Mouse (Mus musculus): ENCODE measurements around the gene Gm12117. TPM values are rescaled to one million over a fixed set of nuclear protein-coding genes. Genes with fewer than 3 reads are reported as not detected.
A peak's percentile ranks its signal among the peaks of the same experiment; 100 is the strongest.

Gm12117 gene
- not detected in 2 replicates for total RNA-seq (2014; rRNA removed)
- polyA plus RNA-seq (2015; fragmentation: Nextera tagmentation; extraction: Ambion mirVana) = not detected in 2 replicates

GRCm38 (mm10) chr11:33276637-33277036 lies at the start of gene Gm12117:
TSS of gene Gm12117 (minus strand) at chr11:33276737.
- 99% methylated on average over 3 of the region's 3 CpGs for WGBS
- H3K27ac ChIP-seq = no peak within 1 kb of the TSS
- no peaks in the 10 kb centered on the region for H3K27me3 ChIP-seq (ENCODE audit: insufficient read depth, low read length)
- H3K4me1 ChIP-seq (ENCODE audit: insufficient read depth, low read length) = no peaks in the 10 kb centered on the region
- H3K4me2 ChIP-seq (ENCODE audit: low read depth, low read length) = no peak within 1 kb of the TSS
- no peak within 1 kb of the TSS for H3K4me3 ChIP-seq (ENCODE audit: low read length)
- no peak for DNase-seq (ENCODE audit: low spot score)
- no peaks in the 10 kb centered on the region for H3K36me3 ChIP-seq (ENCODE audit: insufficient read depth, low read length)
- no peak for TF ChIP-seq CTCF (IDR thresholded peaks at IDR 0.05; ENCODE audit: low read depth)
- H3K9ac ChIP-seq (replicated peaks; ENCODE audit: low read length) = no peak within 1 kb of the TSS
- H3K9me3 ChIP-seq (ENCODE audit: low read length) = no peaks in the 10 kb centered on the region
- no peak for ATAC-seq

- no peaks in the 10 kb centered on the region; the same call in 1 of the 2 replicates for H3K36me3 ChIP-seq (ENCODE audit: insufficient read depth, low read length)
- DNase-seq (ENCODE audit: low spot score) = no peak
These were observed 42.6 kb upstream of the Gm12117 start for GRCm38 (mm10) chr11:33319006-33319611.

DNA sequence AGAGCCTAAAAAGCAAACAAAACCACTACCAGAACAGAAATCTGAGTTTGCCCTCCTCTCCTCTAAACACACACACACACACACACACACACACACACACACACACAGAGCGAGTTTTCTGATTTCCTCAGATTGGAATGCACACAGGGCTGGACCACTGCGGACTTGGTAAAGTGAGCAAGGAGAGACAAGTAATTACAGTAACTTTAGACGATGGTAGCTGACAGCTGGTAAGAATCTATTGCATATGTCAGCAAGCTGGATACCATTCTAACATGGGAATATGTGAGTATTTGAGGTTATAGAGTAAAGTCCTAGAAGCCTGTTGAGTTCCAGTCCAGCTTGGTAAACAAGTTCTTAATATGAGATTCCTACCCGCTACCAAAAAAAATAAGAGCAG lies 33.0 kb upstream of the Gm12117 start:
- TF ChIP-seq CTCF (IDR thresholded peaks at IDR 0.05; ENCODE audit: low read depth) = no peak
- no peak overlapping the region for H3K9ac ChIP-seq (replicated peaks; ENCODE audit: low read length)
- H3K9me3 ChIP-seq (ENCODE audit: low read length) = no peaks in the 10 kb centered on the region
- 86% methylated on average over 4 of the region's 4 CpGs for WGBS
- H3K4me3 ChIP-seq (ENCODE audit: low read length) = no peak overlapping the region
- no peaks in the 10 kb centered on the region for H3K4me1 ChIP-seq (ENCODE audit: insufficient read depth, low read length)
- no peak overlapping the region for H3K27ac ChIP-seq
- ATAC-seq (no peak), DNase-seq (ENCODE audit: low spot score) (no peak)
- no peaks in the 10 kb centered on the region for H3K27me3 ChIP-seq (ENCODE audit: insufficient read depth, low read length)
- H3K36me3 ChIP-seq (ENCODE audit: insufficient read depth, low read length) = no peaks in the 10 kb centered on the region
- H3K4me2 ChIP-seq (ENCODE audit: low read depth, low read length) = no peak overlapping the region

More at GRCm38 (mm10) chr11:33319006-33319611, 42.6 kb upstream of the Gm12117 start:
- H3K9ac ChIP-seq (replicated peaks; ENCODE audit: low read length) = no peak overlapping the region
- WGBS = 78% methylated on average over 7 of the region's 7 CpGs
- H3K4me2 ChIP-seq (ENCODE audit: low read depth, low read length) = no peak overlapping the region
- no peak for TF ChIP-seq CTCF (IDR thresholded peaks at IDR 0.05; ENCODE audit: low read depth)
- no peaks in the 10 kb centered on the region for H3K27me3 ChIP-seq (ENCODE audit: insufficient read depth, low read length)
- no peak overlapping the region for H3K4me3 ChIP-seq (ENCODE audit: low read length)
- ATAC-seq = no peak
- H3K27ac ChIP-seq = no peak overlapping the region
- H3K4me1 ChIP-seq (ENCODE audit: insufficient read depth, low read length) = no peaks in the 10 kb centered on the region
- no peaks in the 10 kb centered on the region for H3K9me3 ChIP-seq (ENCODE audit: low read length)

DNA sequence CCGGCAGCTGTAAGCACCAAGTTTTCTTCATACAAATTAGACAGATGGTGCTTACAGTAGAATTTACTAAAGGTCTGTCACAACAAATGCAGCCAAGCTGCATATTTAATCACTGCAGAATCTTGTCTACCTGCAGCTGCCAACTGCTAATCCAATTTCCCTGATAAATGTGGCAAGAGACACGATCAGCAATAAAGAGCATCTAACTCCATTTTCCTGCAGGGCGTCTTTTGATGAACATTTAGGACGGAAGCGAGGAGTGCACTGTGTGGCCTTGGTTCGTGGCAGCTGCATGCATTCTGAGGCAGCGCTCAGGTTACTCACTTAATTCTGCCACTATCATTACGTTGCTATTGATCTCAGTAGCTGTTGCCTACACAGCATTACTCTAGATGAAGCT lies 24.3 kb upstream of the Gm12117 start:
- no peak for ATAC-seq
- H3K27ac ChIP-seq = peak overlapping the region; percentile 8; the same call in 1 of the 2 replicates
- 29% methylated on average over 8 of the region's 8 CpGs for WGBS

GRCm38 (mm10) chr11:33299371-33299770 lies 22.8 kb upstream of the Gm12117 start:
- ATAC-seq = no peak

More for the DNA sequence above, 24.3 kb upstream of the Gm12117 start:
- Histone ChIP-seq H3K36me3 (ENCODE audit: insufficient read depth, low read length) (no peaks in the 10 kb centered on the region), H3K9ac (replicated peaks; ENCODE audit: low read length) (no peak overlapping the region), H3K4me1 (ENCODE audit: insufficient read depth, low read length) (0 out of 2 replicates have a peak, but pooled peaks cover 8% of the 10 kb centered on the region), H3K4me3 (ENCODE audit: low read length) (no peak overlapping the region), H3K9me3 (ENCODE audit: low read length) (no peaks in the 10 kb centered on the region), H3K4me2 (ENCODE audit: low read depth, low read length) (0 out of 2 replicates have a peak overlapping the region, but pooled peaks have one; percentile 18), H3K27me3 (ENCODE audit: insufficient read depth, low read length) (no peaks in the 10 kb centered on the region)
- peak; percentile 60 for DNase-seq (ENCODE audit: low spot score)
- no peak for TF ChIP-seq CTCF (IDR thresholded peaks at IDR 0.05; ENCODE audit: low read depth)

DNA sequence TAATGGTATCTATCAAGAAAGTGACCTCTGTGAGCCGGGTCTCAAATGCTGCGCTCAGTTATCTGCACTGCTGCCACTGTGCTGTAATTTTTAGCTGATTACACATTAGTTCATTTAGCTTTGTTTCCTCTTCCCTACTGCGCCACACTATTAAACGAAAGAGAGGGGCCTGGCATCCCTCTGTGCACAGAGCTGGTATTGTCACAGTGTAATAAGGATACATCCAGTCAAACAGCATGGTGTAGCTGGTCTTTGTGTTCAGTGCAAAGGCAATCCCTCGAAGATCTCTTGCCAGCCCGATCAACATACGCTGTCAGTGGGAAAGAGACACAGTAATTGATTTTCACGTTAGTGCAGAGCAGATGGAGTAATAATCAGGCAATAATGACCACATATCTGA lies 20.6 kb upstream of the Gm12117 start:
- H3K27ac ChIP-seq = no peak overlapping the region
- H3K9me3 ChIP-seq (ENCODE audit: low read length) = no peaks in the 10 kb centered on the region
- H3K4me2 ChIP-seq (ENCODE audit: low read depth, low read length) = no peak overlapping the region
- ATAC-seq = peak; percentile 61; the same call in 1 of the 2 replicates
- peak; percentile 49 for DNase-seq (ENCODE audit: low spot score)
- no peak for TF ChIP-seq CTCF (IDR thresholded peaks at IDR 0.05; ENCODE audit: low read depth)
- H3K4me1 ChIP-seq (ENCODE audit: insufficient read depth, low read length) = 0 out of 2 replicates have a peak, but pooled peaks cover 8% of the 10 kb centered on the region
- no peak overlapping the region for H3K4me3 ChIP-seq (ENCODE audit: low read length)
- H3K27me3 ChIP-seq (ENCODE audit: insufficient read depth, low read length) = no peaks in the 10 kb centered on the region
- H3K9ac ChIP-seq (replicated peaks; ENCODE audit: low read length) = no peak overlapping the region
- H3K36me3 ChIP-seq (ENCODE audit: insufficient read depth, low read length) = no peaks in the 10 kb centered on the region
- WGBS = 36% methylated on average over 8 of the region's 8 CpGs

More at GRCm38 (mm10) chr11:33299371-33299770, 22.8 kb upstream of the Gm12117 start:
- Histone ChIP-seq H3K4me3 (ENCODE audit: low read length) (no peak overlapping the region), H3K4me2 (ENCODE audit: low read depth, low read length) (peak overlapping the region; percentile 36; the same call in 1 of the 2 replicates), H3K36me3 (ENCODE audit: insufficient read depth, low read length) (no peaks in the 10 kb centered on the region), H3K4me1 (ENCODE audit: insufficient read depth, low read length) (0 out of 2 replicates have a peak, but pooled peaks cover 8% of the 10 kb centered on the region), H3K9ac (replicated peaks; ENCODE audit: low read length) (no peak overlapping the region), H3K27me3 (ENCODE audit: insufficient read depth, low read length) (no peaks in the 10 kb centered on the region), H3K27ac (no peak overlapping the region; the same call in 1 of the 2 replicates), H3K9me3 (ENCODE audit: low read length) (no peaks in the 10 kb centered on the region)
- WGBS = 49% methylated on average over 11 of the region's 11 CpGs
- no peak for TF ChIP-seq CTCF (IDR thresholded peaks at IDR 0.05; ENCODE audit: low read depth)
- DNase-seq (ENCODE audit: low spot score) = peak; percentile 59

- no peak overlapping the region for H3K4me2 ChIP-seq (ENCODE audit: low read depth, low read length)
- H3K9me3 ChIP-seq (ENCODE audit: low read length) = no peaks in the 10 kb centered on the region
- H3K9ac ChIP-seq (replicated peaks; ENCODE audit: low read length) = no peak overlapping the region
- no peaks in the 10 kb centered on the region for H3K36me3 ChIP-seq (ENCODE audit: insufficient read depth, low read length)
- H3K4me1 ChIP-seq (ENCODE audit: insufficient read depth, low read length) = 0 out of 2 replicates have a peak, but pooled peaks cover 5% of the 10 kb centered on the region
- no peak overlapping the region for H3K27ac ChIP-seq
- no peaks in the 10 kb centered on the region for H3K27me3 ChIP-seq (ENCODE audit: insufficient read depth, low read length)
- DNase-seq (ENCODE audit: low spot score) (peak; percentile 74), ATAC-seq (no peak)
- peak; percentile 64 for TF ChIP-seq CTCF (IDR thresholded peaks at IDR 0.05; ENCODE audit: low read depth)
- H3K4me3 ChIP-seq (ENCODE audit: low read length) = no peak overlapping the region
- 44% methylated on average over 3 of the region's 3 CpGs for WGBS
These were observed 18.9 kb upstream of the Gm12117 start for GRCm38 (mm10) chr11:33295422-33295821.

Data from hindbrain, postnatal 0 days (tissue).